Mouse (Mus musculus): ENCODE data around the gene Zfp423.

GRCm38 (mm10) chr8:87621181-87621580 is 338.2 kb downstream of the Zfp423 start:
- TF ChIP-seq CTCF (IDR thresholded peaks at IDR 0.05; ENCODE audit: insufficient read depth, low read depth, low read length): no peak
- TF ChIP-seq POLR2A (IDR thresholded peaks at IDR 0.05; ENCODE audit: insufficient read depth, low read depth, low read length): no peak
